Mouse (Mus musculus): ENCODE measurements around the gene Ip6k3.

DNA sequence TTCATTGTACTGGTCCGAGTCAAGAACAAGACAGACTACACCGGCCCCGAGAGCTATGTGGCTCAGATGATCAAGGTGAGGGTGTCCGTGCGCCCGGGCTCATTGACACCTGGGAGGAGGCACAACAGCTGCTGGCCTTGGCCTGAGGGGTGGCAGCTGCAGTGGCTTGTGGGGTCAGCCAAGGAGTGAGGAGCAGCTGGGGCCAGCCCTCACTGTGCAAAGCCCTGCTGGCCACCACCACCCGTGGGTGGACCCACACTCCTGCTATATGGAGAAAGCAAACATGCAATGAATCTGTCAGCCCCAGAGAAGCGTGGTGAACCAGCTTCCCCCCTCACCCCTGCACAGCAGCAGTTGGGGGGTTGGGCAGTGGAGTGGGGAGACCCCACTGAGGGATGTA is 47.6 kb downstream of the Ip6k3 start:
- TF ChIP-seq CTCF (IDR thresholded peaks at IDR 0.05; ENCODE audit: low read depth, low read length): no peak
- TF ChIP-seq GATA1 (IDR thresholded peaks at IDR 0.05; ENCODE audit: borderline replicate concordance, low read length): no peak
